Mouse (Mus musculus) myocyte (in vitro differentiated cells): Measurements from ENCODE around the gene E130114P18Rik.

Experiments used
- MYOD1 ChIP-seq, 3 experiments: IDR thresholded peaks; one replicate each; pipeline ENCODE4 v1.6.1; 2011; ENCODE audit warnings: control low read depth in 2 of 3, low read depth in 2 of 3, mild to moderate bottlenecking in 2 of 3, moderate library complexity in 1 of 3; ENCODE audit not compliant: insufficient read length in 2 of 3, control insufficient read depth in 1 of 3
- POLR2A ChIP-seq: IDR thresholded peaks from one replicate; pipeline ENCODE4 v1.6.1; 2011; ENCODE audit warnings: low read depth, mild to moderate bottlenecking, control low read depth, moderate library complexity; ENCODE audit not compliant: insufficient read length
- USF1 ChIP-seq: IDR thresholded peaks from one replicate; pipeline ENCODE4 v1.6.1; 2011; ENCODE audit warnings: low read depth, mild to moderate bottlenecking, control low read depth, moderate library complexity

DNA sequence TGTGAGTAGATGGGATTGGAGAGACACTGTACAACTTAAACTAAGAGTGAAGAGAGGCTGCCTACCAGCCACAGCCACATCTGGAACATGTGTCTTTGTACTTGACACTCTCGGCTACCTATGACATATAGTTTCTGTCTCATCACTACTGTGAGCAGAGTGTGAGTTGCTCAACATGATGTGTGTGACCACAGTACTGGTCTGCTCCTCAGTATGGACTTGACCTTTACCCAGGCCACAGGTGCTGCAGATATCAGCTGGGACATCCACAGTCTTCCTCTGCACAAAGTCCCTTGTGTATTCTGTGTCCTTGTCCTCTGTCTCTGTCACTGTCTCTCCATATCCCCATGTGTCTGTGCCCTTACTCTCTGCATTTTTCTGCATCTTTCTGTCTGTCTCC, 141.3 kb downstream of the E130114P18Rik start:
- TF ChIP-seq POLR2A: no peak
- TF ChIP-seq USF1: no peak
- TF ChIP-seq MYOD1 (IDR thresholded peaks at IDR 0.05; ENCODE audit: control insufficient read depth in 1 of 3, insufficient read length in 2 of 3, low read depth in 2 of 3): no peak
